Mouse (Mus musculus): ENCODE measurements around the gene Rap1gap2.

- TF ChIP-seq GATA1 (IDR thresholded peaks at IDR 0.05; ENCODE audit: borderline replicate concordance, low read length): no peak
- TF ChIP-seq FLI1 (IDR thresholded peaks at IDR 0.05; ENCODE audit: low read length): no peak
Measured at GRCm38 (mm10) chr11:74402126-74402525, 208.6 kb downstream of the Rap1gap2 start.
